Mouse (Mus musculus) kidney, embryonic 15.5 days (tissue): ENCODE measurements at regions not wholly inside any gene's neighbourhood (a gene's known extent, or its start where the extent isn't known, plus 50 kb on each side); places are given as distances from the start of the nearest gene placed in this dataset.

Experiments
- ATAC-seq: fragments of 200-750 bp; cut with Nextera tagmentation; replicated peaks from 2 replicates; pipeline ENCODE4 v1.8.0; 2017; ENCODE audit warnings: moderate TSS enrichment; ENCODE audit not compliant: low FRiP score
- H3K27ac ChIP-seq: fragments of 300-500 bp; sonication (generic); 2 replicates; pipeline ENCODE4 v1.5.1; 2015; ENCODE audit warnings: mild to moderate bottlenecking, inconsistent platforms
- H3K27me3 ChIP-seq: fragments of 300-500 bp; sonication (generic); 2 replicates; pipeline ENCODE4 v1.6.1; 2015; ENCODE audit warnings: inconsistent platforms
- H3K36me3 ChIP-seq: fragments of 300-500 bp; sonication (generic); 2 replicates; pipeline ENCODE4 v1.6.1; 2015; ENCODE audit warnings: inconsistent platforms
- H3K4me1 ChIP-seq: fragments of 300-500 bp; sonication (generic); 2 replicates; pipeline ENCODE4 v1.6.1; 2015; ENCODE audit warnings: inconsistent platforms
- H3K4me2 ChIP-seq: fragments of 300-500 bp; sonication (generic); 2 replicates; pipeline ENCODE4 v1.6.1; 2015; ENCODE audit warnings: moderate library complexity, mild to moderate bottlenecking, inconsistent platforms
- H3K4me3 ChIP-seq: fragments of 300-500 bp; sonication (generic); replicated peaks from 2 replicates; pipeline ENCODE4 v1.5.1; 2015; ENCODE audit warnings: mild to moderate bottlenecking, inconsistent platforms
- H3K9ac ChIP-seq: fragments of 300-500 bp; sonication (generic); 2 replicates; pipeline ENCODE4 v1.6.1; 2015; ENCODE audit warnings: mild to moderate bottlenecking, inconsistent platforms
- H3K9me3 ChIP-seq: fragments of 300-500 bp; sonication (generic); replicated peaks from 2 replicates; pipeline ENCODE4 v1.6.1; 2016; ENCODE audit warnings: inconsistent platforms
- WGBS: fragments of 180-500 bp; shearing (Covaris S2); methylation state at CpG from one replicate; pipeline ENCODE4 v1.1.7; 2015; ENCODE audit warnings: mixed read lengths; 5-methylcytosine and 5-hydroxymethylcytosine counted together

- Histone ChIP-seq H3K27ac (no peak overlapping the region), H3K36me3 (no peaks in the 10 kb centered on the region), H3K4me2 (no peak overlapping the region), H3K9ac (no peak overlapping the region), H3K9me3 (no peaks in the 10 kb centered on the region), H3K27me3 (no peaks in the 10 kb centered on the region), H3K4me1 (no peaks in the 10 kb centered on the region), H3K4me3 (no peak overlapping the region)
- WGBS, result 83% methylated on average over 3 of the region's 3 CpGs
- ATAC-seq, result no peak
Measured at GRCm38 (mm10) chr4:70705128-70705752, 170.4 kb upstream of the Megf9 start.

GRCm38 (mm10) chr4:70700894-70701293, 166.1 kb upstream of the Megf9 start:
- WGBS, result 78% methylated on average over 1 of the region's 1 CpGs
- no peaks in the 10 kb centered on the region for H3K4me1 ChIP-seq
- H3K9ac ChIP-seq, result no peak overlapping the region
- ATAC-seq, result no peak
- no peaks in the 10 kb centered on the region for H3K36me3 ChIP-seq
- H3K9me3 ChIP-seq, result no peaks in the 10 kb centered on the region
- H3K27ac ChIP-seq, result no peak overlapping the region
- H3K27me3 ChIP-seq, result no peaks in the 10 kb centered on the region
- no peak overlapping the region for H3K4me2 ChIP-seq
- no peak overlapping the region for H3K4me3 ChIP-seq

- Histone ChIP-seq H3K9ac (no peak overlapping the region), H3K27ac (no peak overlapping the region), H3K9me3 (no peaks in the 10 kb centered on the region), H3K4me2 (no peak overlapping the region), H3K36me3 (no peaks in the 10 kb centered on the region), H3K4me3 (no peak overlapping the region), H3K27me3 (no peaks in the 10 kb centered on the region), H3K4me1 (no peaks in the 10 kb centered on the region)
- ATAC-seq, result no peak
- WGBS, result 91% methylated on average over 1 of the region's 1 CpGs
Measured at GRCm38 (mm10) chr4:70664181-70664580, 129.4 kb upstream of the Megf9 start.

GRCm38 (mm10) chr4:70621431-70621837, 86.6 kb upstream of the Megf9 start:
- no peak for ATAC-seq
- H3K27me3 ChIP-seq, result no peaks in the 10 kb centered on the region
- WGBS, result 30% methylated on average over 2 of the region's 2 CpGs

GRCm38 (mm10) chr4:70619636-70620287, 85.0 kb upstream of the Megf9 start:
- H3K4me3 ChIP-seq, result no peak overlapping the region
- no peak overlapping the region for H3K27ac ChIP-seq
- no peak overlapping the region for H3K9ac ChIP-seq
- H3K4me2 ChIP-seq, result no peak overlapping the region
- H3K4me1 ChIP-seq, result no peaks in the 10 kb centered on the region
- no peaks in the 10 kb centered on the region for H3K9me3 ChIP-seq
- ATAC-seq, result no peak
- WGBS, result 84% methylated on average over 8 of the region's 8 CpGs
- H3K27me3 ChIP-seq, result no peaks in the 10 kb centered on the region
- H3K36me3 ChIP-seq, result no peaks in the 10 kb centered on the region

More at GRCm38 (mm10) chr4:70621431-70621837, 86.6 kb upstream of the Megf9 start:
- H3K9me3 ChIP-seq, result no peaks in the 10 kb centered on the region
- no peak overlapping the region for H3K27ac ChIP-seq
- H3K9ac ChIP-seq, result no peak overlapping the region
- no peak overlapping the region for H3K4me3 ChIP-seq
- H3K4me1 ChIP-seq, result no peaks in the 10 kb centered on the region
- no peaks in the 10 kb centered on the region for H3K36me3 ChIP-seq
- H3K4me2 ChIP-seq, result no peak overlapping the region

- WGBS, result 41% methylated on average over 4 of the region's 4 CpGs
- no peaks in the 10 kb centered on the region for H3K36me3 ChIP-seq
- H3K4me3 ChIP-seq, result no peak overlapping the region
- H3K9ac ChIP-seq, result no peak overlapping the region
- H3K4me1 ChIP-seq, result no peaks in the 10 kb centered on the region
- H3K27ac ChIP-seq, result no peak overlapping the region
- H3K27me3 ChIP-seq, result no peaks in the 10 kb centered on the region
- ATAC-seq, result no peak
- H3K4me2 ChIP-seq, result no peak overlapping the region
- no peaks in the 10 kb centered on the region for H3K9me3 ChIP-seq
Measured at GRCm38 (mm10) chr4:70615794-70616193, 81.0 kb upstream of the Megf9 start.

GRCm38 (mm10) chr4:70614411-70614810, 79.6 kb upstream of the Megf9 start:
- H3K9me3 ChIP-seq, result no peaks in the 10 kb centered on the region
- no peaks in the 10 kb centered on the region for H3K27me3 ChIP-seq
- H3K4me2 ChIP-seq, result no peak overlapping the region
- no peak overlapping the region for H3K9ac ChIP-seq
- no peaks in the 10 kb centered on the region for H3K36me3 ChIP-seq
- H3K4me3 ChIP-seq, result no peak overlapping the region
- H3K27ac ChIP-seq, result no peak overlapping the region
- no peaks in the 10 kb centered on the region for H3K4me1 ChIP-seq
- 65% methylated on average over 5 of the region's 5 CpGs for WGBS
- ATAC-seq, result peak; percentile 77

GRCm38 (mm10) chr4:70603209-70603852, 68.5 kb upstream of the Megf9 start:
- no peak overlapping the region for H3K27ac ChIP-seq
- H3K4me1 ChIP-seq, result no peaks in the 10 kb centered on the region
- WGBS, result 35% methylated on average over 3 of the region's 3 CpGs
- H3K27me3 ChIP-seq, result peaks cover 10% of the 10 kb centered on the region; the same call in 1 of the 2 replicates
- no peaks in the 10 kb centered on the region for H3K9me3 ChIP-seq
- no peak overlapping the region for H3K9ac ChIP-seq
- no peaks in the 10 kb centered on the region for H3K36me3 ChIP-seq
- ATAC-seq, result no peak
- no peak overlapping the region for H3K4me2 ChIP-seq
- no peak overlapping the region for H3K4me3 ChIP-seq

- Histone ChIP-seq H3K4me3 (no peak overlapping the region), H3K27me3 (peaks cover 10% of the 10 kb centered on the region; the same call in 1 of the 2 replicates), H3K9ac (no peak overlapping the region), H3K36me3 (no peaks in the 10 kb centered on the region), H3K4me1 (no peaks in the 10 kb centered on the region), H3K4me2 (no peak overlapping the region), H3K27ac (no peak overlapping the region), H3K9me3 (no peaks in the 10 kb centered on the region)
- ATAC-seq, result peak; percentile 82; the same call in 1 of the 2 replicates
- WGBS, result 9% methylated on average over 4 of the region's 4 CpGs
Measured at GRCm38 (mm10) chr4:70601301-70601700, 66.5 kb upstream of the Megf9 start.
